Mouse (Mus musculus) brown adipose tissue, adult 24 weeks (tissue): Measurements from ENCODE around the gene Myt1l. TPM values are rescaled to one million over a fixed set of nuclear protein-coding genes. Genes with fewer than 3 reads are reported as not detected.

ENCODE experiments used
- H3K27ac ChIP-seq: fragments of 200-500 bp; replicated peaks from 2 replicates; pipeline ENCODE4 v1.5.1; 2012; ENCODE audit warnings: low read depth, mild to moderate bottlenecking, low read length
- H3K4me1 ChIP-seq: fragments of 200-500 bp; 2 replicates; pipeline ENCODE4 v1.6.1; 2012; ENCODE audit warnings: low read length, mixed read lengths; ENCODE audit not compliant: control insufficient read depth, insufficient read depth, insufficient read length
- H3K4me3 ChIP-seq: fragments of 200-500 bp; 2 replicates; pipeline ENCODE4 v1.5.1; 2012; ENCODE audit warnings: low read depth, mild to moderate bottlenecking, low read length, moderate library complexity; ENCODE audit not compliant: insufficient read depth
- polyA plus RNA-seq: library from polyadenylated mRNA; stranded (reverse); fragments of >200 nt; gene quantifications from 2 replicates; pipeline ENCODE4 v1.2.4, GENCODE M21; 2012; ENCODE audit not compliant: missing spikeins, insufficient read depth, insufficient read length

Myt1l gene
- polyA plus RNA-seq, 1 experiment, result not detected

GRCm38 (mm10) chr12:29939261-29939671, 411.1 kb downstream of the Myt1l start:
- Histone ChIP-seq H3K4me1 (peaks cover 32% of the 10 kb centered on the region), H3K27ac (peak overlapping the region; percentile 88), H3K4me3 (peak overlapping the region; percentile 96)

- peak overlapping the region; percentile 71 for H3K27ac ChIP-seq
- no peak overlapping the region for H3K4me3 ChIP-seq
- peaks cover 49% of the 10 kb centered on the region for H3K4me1 ChIP-seq
Measured at GRCm38 (mm10) chr12:29942435-29942834, 414.3 kb downstream of the Myt1l start.

- Histone ChIP-seq H3K4me3 (no peak overlapping the region), H3K27ac (peak overlapping the region; percentile 46; the same call in 1 of the 2 replicates), H3K4me1 (peaks cover 56% of the 10 kb centered on the region)
Measured at GRCm38 (mm10) chr12:29944650-29945049, 416.5 kb downstream of the Myt1l start.

- H3K4me3 ChIP-seq, result no peak overlapping the region
- H3K4me1 ChIP-seq, result peaks cover 59% of the 10 kb centered on the region
- peak overlapping the region; percentile 32 for H3K27ac ChIP-seq
Measured at GRCm38 (mm10) chr12:29945182-29945743, 417.1 kb downstream of the Myt1l start.

DNA sequence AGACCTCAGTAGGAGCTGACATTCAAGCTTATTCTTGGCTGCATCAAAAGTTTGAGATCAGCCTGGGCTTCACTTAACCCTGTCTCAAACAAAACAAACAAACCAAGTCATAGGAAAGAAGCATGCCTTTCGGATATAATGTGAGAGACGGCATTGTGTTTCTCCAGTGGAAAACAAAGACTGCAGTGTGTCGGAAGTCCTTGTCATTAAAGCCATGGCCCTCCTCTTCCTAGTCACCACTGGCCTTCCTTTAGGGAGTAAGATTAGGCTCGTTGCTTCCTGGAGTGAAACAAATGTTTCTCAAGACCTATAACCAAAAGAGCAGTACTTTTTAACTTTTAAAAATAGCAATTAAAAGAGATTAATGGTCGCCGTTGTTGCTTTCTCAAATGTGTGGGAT, 422.9 kb downstream of the Myt1l start:
- H3K4me3 ChIP-seq, result no peak overlapping the region
- peak overlapping the region; percentile 98 for H3K27ac ChIP-seq
- H3K4me1 ChIP-seq, result peaks cover 50% of the 10 kb centered on the region

GRCm38 (mm10) chr12:29951485-29951884, 423.3 kb downstream of the Myt1l start:
- H3K4me1 ChIP-seq, result peaks cover 50% of the 10 kb centered on the region

DNA sequence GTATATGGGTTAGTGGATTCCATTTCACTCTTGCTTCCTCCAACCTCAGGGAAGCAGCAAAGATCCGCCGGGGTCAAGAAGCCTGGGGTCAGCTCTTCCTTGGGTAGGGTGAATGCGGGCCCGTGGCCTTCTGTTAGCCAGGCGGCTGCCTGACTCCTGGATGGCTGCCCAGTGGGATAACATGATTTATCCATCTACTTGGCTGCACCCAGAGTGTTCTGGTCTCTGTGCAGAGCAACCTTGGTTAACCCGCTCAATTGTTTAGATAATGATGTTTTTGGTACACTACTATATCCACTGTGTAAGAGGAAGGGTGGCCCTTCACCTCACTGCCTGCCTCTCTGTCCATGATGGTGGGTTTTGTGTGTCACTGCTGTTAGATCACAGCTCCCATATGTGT, 423.9 kb downstream of the Myt1l start:
- H3K4me3 ChIP-seq, result no peak overlapping the region
- peak overlapping the region; percentile 98 for H3K27ac ChIP-seq
- H3K4me1 ChIP-seq, result peaks cover 56% of the 10 kb centered on the region

More at GRCm38 (mm10) chr12:29951485-29951884, 423.3 kb downstream of the Myt1l start:
- Histone ChIP-seq H3K27ac (peak overlapping the region; percentile 98), H3K4me3 (no peak overlapping the region)

DNA sequence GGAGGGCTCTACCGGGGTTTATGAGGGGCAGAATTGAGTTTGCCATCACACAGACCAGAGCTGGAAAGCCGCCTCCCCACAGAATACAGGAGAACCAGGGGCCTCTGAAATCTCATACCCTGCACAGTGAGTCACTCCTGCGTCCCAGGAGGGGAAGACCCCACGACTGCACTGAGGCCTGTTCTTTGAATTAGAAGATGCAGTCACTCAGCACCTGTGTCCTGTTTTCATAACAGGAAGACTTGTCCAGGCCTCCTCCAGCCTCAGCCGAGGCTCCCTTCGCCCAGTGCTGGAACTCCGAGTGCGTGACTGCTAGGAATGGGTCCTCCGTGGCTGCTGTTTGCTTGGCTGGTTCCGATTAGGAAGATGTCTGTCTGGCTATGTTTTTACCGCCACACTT, 425.8 kb downstream of the Myt1l start:
- peaks cover 63% of the 10 kb centered on the region for H3K4me1 ChIP-seq
- no peak overlapping the region for H3K4me3 ChIP-seq

GRCm38 (mm10) chr12:29954464-29954863, 426.3 kb downstream of the Myt1l start:
- Histone ChIP-seq H3K4me1 (peaks cover 58% of the 10 kb centered on the region), H3K4me3 (no peak overlapping the region), H3K27ac (peak overlapping the region; percentile 81)

More for the DNA sequence above, 425.8 kb downstream of the Myt1l start:
- peak overlapping the region; percentile 81 for H3K27ac ChIP-seq

DNA sequence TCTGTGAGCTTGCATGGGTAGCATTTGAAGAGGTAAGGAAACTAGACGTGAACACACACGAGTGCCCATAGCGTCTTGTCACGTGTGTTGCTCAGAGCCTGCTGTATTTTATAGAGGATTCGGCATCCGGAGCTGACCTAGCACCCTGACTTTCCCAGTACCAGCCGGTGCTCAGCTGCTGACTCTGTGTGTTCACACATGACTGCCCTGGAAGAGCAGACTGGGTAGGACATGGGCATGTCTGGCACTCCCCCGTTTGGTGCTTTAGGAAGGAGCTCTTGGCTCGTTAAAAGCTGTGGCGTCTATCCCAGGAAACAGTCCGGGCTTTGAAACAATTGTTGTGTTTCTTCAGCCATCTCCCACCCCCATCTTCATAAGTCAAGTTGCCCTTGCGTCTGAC, 428.8 kb downstream of the Myt1l start:
- no peak overlapping the region for H3K4me3 ChIP-seq
- H3K27ac ChIP-seq, result peak overlapping the region; percentile 57
- peaks cover 58% of the 10 kb centered on the region for H3K4me1 ChIP-seq

GRCm38 (mm10) chr12:29958637-29959036, 430.5 kb downstream of the Myt1l start:
- no peak overlapping the region for H3K4me3 ChIP-seq
- peak overlapping the region; percentile 24; the same call in 1 of the 2 replicates for H3K27ac ChIP-seq
- H3K4me1 ChIP-seq, result peaks cover 52% of the 10 kb centered on the region

GRCm38 (mm10) chr12:29961041-29961440, 432.9 kb downstream of the Myt1l start:
- Histone ChIP-seq H3K4me1 (peaks cover 37% of the 10 kb centered on the region), H3K27ac (peak overlapping the region; percentile 9; the same call in 1 of the 2 replicates), H3K4me3 (no peak overlapping the region)

- H3K27ac ChIP-seq, result no peak overlapping the region
- no peak overlapping the region for H3K4me3 ChIP-seq
- peaks cover 19% of the 10 kb centered on the region; the same call in 1 of the 2 replicates for H3K4me1 ChIP-seq
Measured at GRCm38 (mm10) chr12:29965016-29965415, 436.8 kb downstream of the Myt1l start.

GRCm38 (mm10) chr12:29971795-29972464, 443.7 kb downstream of the Myt1l start:
- peak overlapping the region; percentile 53 for H3K27ac ChIP-seq
- H3K4me3 ChIP-seq, result no peak overlapping the region
- peaks cover 20% of the 10 kb centered on the region for H3K4me1 ChIP-seq

GRCm38 (mm10) chr12:29972533-29972932, 444.3 kb downstream of the Myt1l start:
- no peak overlapping the region for H3K4me3 ChIP-seq
- H3K27ac ChIP-seq, result peak overlapping the region; percentile 53
- H3K4me1 ChIP-seq, result peaks cover 20% of the 10 kb centered on the region
